Mouse (Mus musculus) embryonic facial prominence, embryonic 12.5 days (tissue): ENCODE measurements at regions not wholly inside any gene's neighbourhood (a gene's known extent, or its start where the extent isn't known, plus 50 kb on each side); places are given as distances from the start of the nearest gene placed in this dataset.

ENCODE experiments used
- ATAC-seq: fragments of 200-750 bp; cut with Nextera tagmentation; 2 replicates; pipeline ENCODE4 v1.8.0; 2017; ENCODE audit not compliant: insufficient number of reproducible peaks, insufficient read depth, low FRiP score, low TSS enrichment
- H3K27ac ChIP-seq: fragments of 300-500 bp; sonication (generic); 2 replicates; pipeline ENCODE4 v1.5.1; 2016; ENCODE audit warnings: mild to moderate bottlenecking
- H3K27me3 ChIP-seq: fragments of 300-500 bp; sonication (generic); 2 replicates; pipeline ENCODE4 v1.6.1; 2016; ENCODE audit warnings: mild to moderate bottlenecking, moderate library complexity
- H3K36me3 ChIP-seq: fragments of 300-500 bp; sonication (generic); 2 replicates; pipeline ENCODE4 v1.6.1; 2016; ENCODE audit warnings: mild to moderate bottlenecking
- H3K4me1 ChIP-seq: fragments of 300-500 bp; sonication (generic); 2 replicates; pipeline ENCODE4 v1.6.1; 2016
- H3K4me2 ChIP-seq: fragments of 300-500 bp; sonication (generic); replicated peaks from 2 replicates; pipeline ENCODE4 v1.6.1; 2016; ENCODE audit warnings: mild to moderate bottlenecking, moderate library complexity
- H3K4me3 ChIP-seq: fragments of 300-500 bp; sonication (generic); 2 replicates; pipeline ENCODE4 v1.5.1; 2016; ENCODE audit warnings: mild to moderate bottlenecking
- H3K9ac ChIP-seq: fragments of 300-500 bp; sonication (generic); 2 replicates; pipeline ENCODE4 v1.6.1; 2016; ENCODE audit warnings: mild to moderate bottlenecking, moderate library complexity
- H3K9me3 ChIP-seq: fragments of 300-500 bp; sonication (generic); 2 replicates; pipeline ENCODE4 v1.6.1; 2016; ENCODE audit warnings: mild to moderate bottlenecking, moderate library complexity
- WGBS: fragments of 180-500 bp; shearing (Covaris S2); methylation state at CpG from one replicate; pipeline ENCODE4 v1.1.7; 2016; 5-methylcytosine and 5-hydroxymethylcytosine counted together

DNA sequence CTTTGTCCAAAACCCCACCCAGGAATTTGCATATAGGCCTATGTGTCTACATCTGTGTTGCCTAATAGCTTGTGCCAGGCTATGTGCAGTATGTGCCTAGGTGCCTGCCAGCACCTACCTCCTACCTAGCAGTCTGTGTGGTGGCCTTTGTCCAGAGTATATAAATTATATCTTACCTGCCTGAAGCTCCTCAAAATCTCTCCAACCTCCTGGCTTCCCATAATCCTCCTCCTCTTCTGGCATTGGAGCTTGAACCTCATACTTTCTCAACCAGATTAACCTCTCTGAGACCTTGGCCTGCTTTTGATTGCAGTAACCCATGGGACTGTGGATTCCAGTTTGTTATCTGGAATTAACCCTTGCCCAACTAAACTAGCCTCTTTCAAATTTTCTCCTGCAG is 440.8 kb upstream of the Acvr2a start:
- Histone ChIP-seq H3K9me3 (no peaks in the 10 kb centered on the region), H3K4me2 (no peak overlapping the region), H3K4me3 (no peak overlapping the region), H3K4me1 (no peaks in the 10 kb centered on the region), H3K27ac (no peak overlapping the region), H3K36me3 (no peaks in the 10 kb centered on the region), H3K27me3 (no peaks in the 10 kb centered on the region), H3K9ac (no peak overlapping the region)
- no peak for ATAC-seq

DNA sequence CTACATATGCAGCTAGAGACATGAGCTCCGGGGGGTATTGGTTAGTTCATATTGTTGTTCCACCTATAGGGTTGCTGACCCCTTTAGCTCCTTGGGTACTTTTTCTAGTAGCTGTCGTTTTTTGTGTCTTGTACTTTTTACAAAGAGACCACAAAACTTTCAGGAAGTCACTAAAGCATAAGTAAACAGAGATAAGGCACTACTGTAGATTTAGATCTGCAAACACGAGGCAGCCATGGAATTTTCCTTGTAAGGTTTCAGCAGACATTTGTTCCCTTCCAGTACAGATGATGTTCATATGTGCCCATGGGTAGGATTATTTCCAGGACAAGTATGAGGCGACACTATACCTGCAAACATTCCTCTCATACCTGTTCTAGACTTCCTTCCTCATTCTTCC is 439.6 kb upstream of the Acvr2a start:
- no peaks in the 10 kb centered on the region for H3K9me3 ChIP-seq
- H3K4me3 ChIP-seq, result no peak overlapping the region
- H3K4me2 ChIP-seq, result no peak overlapping the region
- 72% methylated on average over 4 of the region's 4 CpGs for WGBS
- no peaks in the 10 kb centered on the region for H3K36me3 ChIP-seq
- H3K9ac ChIP-seq, result no peak overlapping the region
- no peaks in the 10 kb centered on the region for H3K27me3 ChIP-seq
- H3K4me1 ChIP-seq, result no peaks in the 10 kb centered on the region
- ATAC-seq, result no peak
- H3K27ac ChIP-seq, result no peak overlapping the region

DNA sequence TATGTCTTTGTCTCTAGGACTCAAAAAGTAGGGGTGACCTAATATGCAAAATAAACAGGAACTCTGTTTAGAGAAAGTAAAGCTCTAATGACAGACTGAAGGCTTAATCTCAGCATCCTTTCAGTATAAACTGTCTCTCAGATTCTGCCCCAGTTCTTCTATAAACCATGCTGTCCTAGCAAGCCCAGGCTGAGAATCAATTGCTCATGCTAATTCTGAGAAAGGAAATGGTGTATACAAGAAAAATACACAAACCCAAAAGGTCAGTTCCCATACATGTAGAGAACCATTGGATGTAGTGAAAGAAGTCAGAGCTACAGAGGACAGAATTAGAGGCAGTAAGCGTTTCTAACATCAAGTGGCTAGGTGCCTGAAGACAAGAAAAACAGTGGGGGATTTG is 435.7 kb upstream of the Acvr2a start:
- Histone ChIP-seq H3K27ac (no peak overlapping the region), H3K4me3 (no peak overlapping the region), H3K27me3 (no peaks in the 10 kb centered on the region), H3K9ac (no peak overlapping the region), H3K4me2 (no peak overlapping the region), H3K36me3 (no peaks in the 10 kb centered on the region), H3K4me1 (no peaks in the 10 kb centered on the region), H3K9me3 (no peaks in the 10 kb centered on the region)
- no peak for ATAC-seq
- WGBS, result 69% methylated on average over 1 of the region's 1 CpGs

DNA sequence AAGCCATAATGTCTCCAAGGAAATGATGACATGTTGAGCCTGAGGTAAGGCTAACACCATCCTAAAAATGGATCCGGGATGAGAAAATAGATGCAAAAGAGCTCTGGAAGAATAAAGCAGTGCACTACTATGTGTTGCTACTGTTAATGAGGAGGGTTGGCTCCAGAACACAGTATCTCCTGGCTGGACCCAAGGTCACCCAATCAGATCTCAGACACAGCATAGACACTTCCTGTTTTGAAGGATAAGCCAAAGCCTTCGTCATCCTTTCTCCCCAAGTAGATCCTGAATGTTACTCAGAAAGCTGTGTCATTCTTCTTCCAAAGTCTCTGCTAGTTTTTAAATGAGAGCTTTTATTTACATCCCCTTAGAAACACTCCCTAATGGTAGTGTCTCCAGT is 435.2 kb upstream of the Acvr2a start:
- Histone ChIP-seq H3K4me1 (no peaks in the 10 kb centered on the region), H3K36me3 (no peaks in the 10 kb centered on the region), H3K27me3 (no peaks in the 10 kb centered on the region), H3K4me2 (no peak overlapping the region), H3K27ac (no peak overlapping the region), H3K9me3 (no peaks in the 10 kb centered on the region), H3K4me3 (no peak overlapping the region), H3K9ac (no peak overlapping the region)
- WGBS, result 88% methylated on average over 2 of the region's 2 CpGs
- ATAC-seq, result no peak

DNA sequence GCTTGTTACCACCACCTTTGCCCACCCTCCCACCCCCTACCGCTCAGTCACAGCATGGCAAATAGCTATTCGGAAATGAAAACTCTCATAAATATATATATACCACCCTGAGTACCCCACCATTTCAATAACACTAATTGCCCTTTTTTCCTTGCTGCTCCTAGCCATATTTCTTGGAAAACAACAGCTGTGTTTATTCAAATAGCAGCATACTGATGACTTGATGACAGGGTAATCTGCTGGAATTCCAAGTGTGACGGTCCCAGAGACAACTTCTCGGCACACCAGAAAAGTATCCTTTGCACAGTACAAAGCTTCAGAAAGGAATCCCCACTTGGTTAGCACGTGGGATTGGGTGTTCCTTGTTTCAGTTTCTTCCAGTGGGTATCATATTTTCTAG is 433.8 kb upstream of the Acvr2a start:
- WGBS, result 44% methylated on average over 5 of the region's 5 CpGs
- no peak overlapping the region for H3K4me2 ChIP-seq
- H3K4me1 ChIP-seq, result no peaks in the 10 kb centered on the region
- peak; percentile 60; the same call in 1 of the 2 replicates for ATAC-seq
- no peaks in the 10 kb centered on the region for H3K27me3 ChIP-seq
- H3K4me3 ChIP-seq, result no peak overlapping the region
- H3K27ac ChIP-seq, result no peak overlapping the region
- no peaks in the 10 kb centered on the region for H3K36me3 ChIP-seq
- H3K9me3 ChIP-seq, result no peaks in the 10 kb centered on the region
- H3K9ac ChIP-seq, result no peak overlapping the region

DNA sequence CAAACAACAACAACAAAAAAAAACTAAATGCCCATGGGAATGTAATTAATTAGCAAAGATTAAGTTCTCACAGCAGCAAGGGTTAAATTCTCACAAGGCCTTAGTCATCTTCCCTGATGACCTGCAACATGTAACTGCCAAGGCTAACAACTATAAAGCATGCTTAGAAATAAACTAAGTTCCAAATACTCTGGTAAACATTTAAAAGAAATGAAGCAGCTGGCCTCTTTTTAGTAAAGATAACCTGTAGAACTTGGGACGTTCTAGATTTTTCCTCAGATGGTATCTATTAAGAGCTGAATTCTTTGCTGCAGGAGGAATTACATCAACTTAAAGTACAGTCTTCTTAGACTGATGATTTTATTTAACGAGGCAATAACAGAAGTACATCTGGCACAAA is 433.1 kb upstream of the Acvr2a start:
- WGBS, result 52% methylated on average over 2 of the region's 2 CpGs
- no peak for ATAC-seq

DNA sequence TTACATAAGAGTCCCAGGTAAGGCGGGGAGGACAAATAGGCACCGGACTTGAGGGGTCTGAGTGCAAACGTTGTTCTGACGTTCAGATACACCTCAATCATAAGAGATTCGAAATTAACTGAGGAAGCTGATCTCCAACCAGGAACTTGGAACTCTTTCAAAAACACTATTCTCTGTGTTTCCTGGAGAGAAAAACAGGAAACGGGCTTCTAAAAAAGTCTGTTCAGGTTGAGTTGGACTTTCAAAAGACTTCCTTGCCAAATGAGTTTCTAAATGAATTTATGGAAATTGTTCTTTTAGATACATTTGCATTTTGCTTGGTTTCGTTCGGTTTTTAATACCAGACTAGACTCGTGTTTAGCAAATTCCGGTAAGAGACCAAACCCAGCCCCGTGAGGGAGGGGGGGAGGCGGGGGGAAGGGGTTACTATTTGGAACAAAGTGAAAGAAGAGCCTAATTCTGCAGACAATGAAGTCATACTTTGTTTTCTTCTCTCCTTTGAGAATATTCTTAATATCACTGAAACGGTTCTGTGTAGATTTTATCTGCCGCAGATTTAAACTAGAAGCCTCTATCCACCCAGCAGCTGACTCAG is 432.3 kb upstream of the Acvr2a start:
- H3K27ac ChIP-seq, result no peak overlapping the region
- H3K27me3 ChIP-seq, result no peaks in the 10 kb centered on the region
- no peak overlapping the region for H3K4me2 ChIP-seq
- H3K4me1 ChIP-seq, result no peaks in the 10 kb centered on the region
- H3K36me3 ChIP-seq, result no peaks in the 10 kb centered on the region
- H3K4me3 ChIP-seq, result no peak overlapping the region
- WGBS, result 77% methylated on average over 14 of the region's 14 CpGs
- no peak for ATAC-seq
- no peaks in the 10 kb centered on the region for H3K9me3 ChIP-seq
- H3K9ac ChIP-seq, result no peak overlapping the region

More for the DNA sequence above, 433.1 kb upstream of the Acvr2a start:
- no peak overlapping the region for H3K4me2 ChIP-seq
- no peak overlapping the region for H3K4me3 ChIP-seq
- no peaks in the 10 kb centered on the region for H3K4me1 ChIP-seq
- no peaks in the 10 kb centered on the region for H3K36me3 ChIP-seq
- H3K9me3 ChIP-seq, result no peaks in the 10 kb centered on the region
- no peaks in the 10 kb centered on the region for H3K27me3 ChIP-seq
- H3K27ac ChIP-seq, result no peak overlapping the region
- H3K9ac ChIP-seq, result no peak overlapping the region

DNA sequence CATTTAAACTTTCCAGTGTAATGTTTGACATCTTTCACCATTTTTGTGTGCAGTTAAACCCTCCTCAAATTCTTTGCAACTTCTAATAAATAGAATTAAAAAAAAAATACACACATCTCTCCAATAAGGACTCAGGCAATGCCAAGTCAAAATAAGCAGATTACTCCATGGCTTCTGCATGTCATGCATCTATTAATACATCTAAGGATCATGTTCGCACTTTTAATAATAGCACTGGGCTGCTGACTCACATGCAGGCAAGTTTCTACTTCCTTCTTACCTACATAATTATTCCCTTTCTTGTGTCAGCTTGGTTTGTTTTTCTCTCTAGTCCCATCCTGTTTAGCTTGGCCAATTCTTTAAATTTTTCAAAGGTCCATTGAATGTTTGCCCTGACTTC is 415.4 kb upstream of the Acvr2a start:
- no peaks in the 10 kb centered on the region for H3K9me3 ChIP-seq
- no peaks in the 10 kb centered on the region for H3K27me3 ChIP-seq
- no peaks in the 10 kb centered on the region for H3K4me1 ChIP-seq
- no peak overlapping the region for H3K9ac ChIP-seq
- no peak overlapping the region for H3K4me2 ChIP-seq
- H3K36me3 ChIP-seq, result no peaks in the 10 kb centered on the region
- H3K27ac ChIP-seq, result no peak overlapping the region
- 78% methylated on average over 1 of the region's 1 CpGs for WGBS
- H3K4me3 ChIP-seq, result no peak overlapping the region
- no peak for ATAC-seq

DNA sequence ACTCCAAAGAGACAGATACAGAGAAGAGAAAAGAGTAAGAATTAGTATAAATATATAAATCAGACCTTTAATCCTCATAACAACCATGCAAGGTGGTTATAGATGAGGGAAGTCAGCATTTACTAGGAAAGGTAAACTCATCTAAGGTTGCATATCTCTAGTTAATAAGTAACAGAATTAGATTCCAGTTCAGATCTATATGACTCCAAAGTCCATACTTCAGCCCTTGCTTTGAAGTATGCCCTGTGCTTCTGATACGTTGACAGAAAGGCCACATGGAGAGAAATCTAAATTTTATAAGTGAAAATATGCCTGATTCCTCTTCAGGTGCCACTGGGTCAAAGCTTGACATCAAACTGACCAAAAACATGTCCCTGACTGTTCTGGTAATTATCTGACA is 414.7 kb upstream of the Acvr2a start:
- no peaks in the 10 kb centered on the region for H3K9me3 ChIP-seq

DNA sequence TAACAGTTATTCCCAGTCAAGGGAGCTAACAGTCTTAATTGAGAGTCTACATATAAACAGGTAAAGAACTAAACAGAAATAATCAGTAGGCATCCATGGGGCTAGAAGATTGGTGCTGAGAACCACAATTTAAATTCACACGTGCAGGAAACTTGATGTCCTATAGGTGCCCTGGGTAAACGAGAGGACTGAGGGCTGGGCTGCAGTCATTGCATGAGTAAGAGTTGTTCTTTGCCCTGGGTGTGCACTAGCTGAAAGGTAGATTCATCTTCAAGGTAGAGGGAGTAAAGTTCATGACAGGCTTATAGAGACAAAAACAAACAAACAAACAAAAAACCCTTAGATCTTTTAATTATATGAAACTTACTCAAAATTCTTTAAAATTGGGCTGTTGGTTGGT is 411.1 kb upstream of the Acvr2a start:
- no peaks in the 10 kb centered on the region for H3K9me3 ChIP-seq
- H3K4me3 ChIP-seq, result no peak overlapping the region
- no peaks in the 10 kb centered on the region for H3K36me3 ChIP-seq
- H3K4me2 ChIP-seq, result no peak overlapping the region
- no peak for ATAC-seq
- no peak overlapping the region for H3K9ac ChIP-seq
- no peak overlapping the region for H3K27ac ChIP-seq
- no peaks in the 10 kb centered on the region for H3K27me3 ChIP-seq
- no peaks in the 10 kb centered on the region for H3K4me1 ChIP-seq
- 82% methylated on average over 2 of the region's 2 CpGs for WGBS

More for the DNA sequence above, 414.7 kb upstream of the Acvr2a start:
- Histone ChIP-seq H3K27me3 (no peaks in the 10 kb centered on the region), H3K4me1 (no peaks in the 10 kb centered on the region), H3K9ac (no peak overlapping the region), H3K36me3 (no peaks in the 10 kb centered on the region), H3K4me3 (no peak overlapping the region), H3K27ac (no peak overlapping the region), H3K4me2 (no peak overlapping the region)
- WGBS, result 78% methylated on average over 1 of the region's 1 CpGs
- ATAC-seq, result no peak

DNA sequence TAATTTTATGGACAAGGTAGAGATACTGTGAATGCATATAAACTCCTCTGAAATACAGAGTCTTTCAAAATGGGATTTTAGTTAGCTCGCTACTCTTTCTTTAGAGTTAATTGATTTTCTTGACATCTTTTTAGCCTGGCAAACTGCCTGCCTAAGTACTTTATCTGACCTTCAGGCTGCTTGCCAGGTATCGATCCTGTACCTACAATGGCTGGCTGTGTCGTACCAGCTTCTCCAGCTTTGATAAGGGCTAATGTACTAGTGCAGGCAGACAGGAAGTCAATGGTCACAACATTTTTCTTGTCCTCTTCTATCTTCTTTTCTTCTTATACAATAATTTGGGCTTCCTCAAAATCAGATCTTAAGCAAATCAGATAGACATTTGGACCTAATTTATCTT is 409.4 kb upstream of the Acvr2a start:
- no peak overlapping the region for H3K4me3 ChIP-seq
- no peak overlapping the region for H3K9ac ChIP-seq
- no peaks in the 10 kb centered on the region for H3K27me3 ChIP-seq
- H3K4me2 ChIP-seq, result no peak overlapping the region
- H3K9me3 ChIP-seq, result no peaks in the 10 kb centered on the region
- no peak overlapping the region for H3K27ac ChIP-seq
- 50% methylated on average over 3 of the region's 3 CpGs for WGBS
- no peaks in the 10 kb centered on the region for H3K4me1 ChIP-seq
- ATAC-seq, result no peak
- H3K36me3 ChIP-seq, result no peaks in the 10 kb centered on the region

DNA sequence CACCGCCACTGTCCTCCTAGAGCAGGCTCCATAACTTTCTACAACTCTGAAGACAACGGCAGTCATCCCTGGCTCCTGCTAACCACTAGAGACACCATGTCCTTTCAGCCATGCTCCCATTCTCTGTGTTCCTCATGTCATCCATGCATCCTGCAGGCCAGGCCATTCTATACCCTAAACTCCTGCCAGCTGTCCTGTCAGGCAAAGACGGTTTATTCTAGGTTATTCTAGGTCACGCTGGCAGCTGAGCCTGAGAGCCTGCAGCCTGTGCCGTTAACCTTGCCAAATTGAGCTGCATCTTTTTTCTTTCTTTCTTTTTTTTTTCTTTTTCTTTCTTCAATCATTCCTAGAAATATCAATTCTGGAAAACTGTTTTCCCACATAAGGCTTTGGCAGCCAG is 406.0 kb upstream of the Acvr2a start:
- no peak overlapping the region for H3K4me3 ChIP-seq
- no peaks in the 10 kb centered on the region for H3K9me3 ChIP-seq
- WGBS, result 87% methylated on average over 5 of the region's 5 CpGs
- H3K36me3 ChIP-seq, result no peaks in the 10 kb centered on the region
- no peak overlapping the region for H3K27ac ChIP-seq
- no peak overlapping the region for H3K9ac ChIP-seq
- no peak overlapping the region for H3K4me2 ChIP-seq
- no peaks in the 10 kb centered on the region for H3K27me3 ChIP-seq
- no peak for ATAC-seq
- no peaks in the 10 kb centered on the region for H3K4me1 ChIP-seq

DNA sequence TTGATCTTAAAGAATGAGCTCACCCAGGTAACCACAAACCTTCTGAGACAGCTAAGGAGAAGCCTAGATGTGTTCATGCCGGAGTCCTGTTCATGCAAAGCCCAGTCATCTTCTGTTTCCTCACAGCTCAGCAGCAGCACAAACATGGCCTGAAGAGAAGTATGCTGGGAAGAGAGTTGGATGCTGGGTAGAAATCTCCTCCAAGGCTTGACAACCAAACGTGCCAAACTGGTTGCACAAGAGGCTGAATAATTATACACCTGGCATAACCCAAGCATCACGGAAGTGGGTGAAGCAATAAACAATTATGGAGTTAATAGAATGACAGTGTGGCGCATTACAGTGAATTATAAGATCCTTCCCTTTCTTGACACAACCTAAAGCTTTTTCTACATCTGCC is 404.0 kb upstream of the Acvr2a start:
- H3K27ac ChIP-seq, result no peak overlapping the region
- no peak for ATAC-seq
- WGBS, result 87% methylated on average over 4 of the region's 4 CpGs
- no peaks in the 10 kb centered on the region for H3K27me3 ChIP-seq
- no peaks in the 10 kb centered on the region for H3K9me3 ChIP-seq
- H3K36me3 ChIP-seq, result no peaks in the 10 kb centered on the region
- H3K4me2 ChIP-seq, result no peak overlapping the region
- no peaks in the 10 kb centered on the region for H3K4me1 ChIP-seq
- no peak overlapping the region for H3K9ac ChIP-seq
- H3K4me3 ChIP-seq, result no peak overlapping the region
